Comparison of ENCODE assay signal across 33 mouse cellular contexts in genomic region chr4:56661816-56662215, GRCm38 (mm10).
"Had no signal": no experiment of that assay in that cellular context is flagged by ENCODE, and none has a peak within 500 bp of the region (broad histone marks: within the 10 kb centered on the region; RNA-seq: fewer than 3 reads in every experiment).

No protein-coding gene starts in this region.

- H3K27ac ChIP-seq: heart, embryonic 13.5 days; heart, embryonic 15.5 days; hindbrain, embryonic 10.5 days; hindbrain, embryonic 12.5 days; hindbrain, embryonic 13.5 days; hindbrain, embryonic 14.5 days; hindbrain, embryonic 15.5 days; hindbrain, postnatal 0 days; intestine, embryonic 15.5 days; kidney, embryonic 15.5 days; kidney, postnatal 0 days; layer of hippocampus, adult 2 months; left cerebral cortex, adult 2 months had no signal

- H3K4me1 ChIP-seq: heart, embryonic 13.5 days; heart, embryonic 15.5 days; hindbrain, embryonic 12.5 days; hindbrain, embryonic 13.5 days; hindbrain, embryonic 15.5 days; intestine, embryonic 15.5 days; kidney, embryonic 15.5 days had no signal

- H3K9ac ChIP-seq: heart, embryonic 13.5 days; heart, embryonic 15.5 days; hindbrain, embryonic 12.5 days; hindbrain, embryonic 13.5 days; hindbrain, embryonic 14.5 days; hindbrain, embryonic 15.5 days; intestine, embryonic 15.5 days; kidney, embryonic 15.5 days had no signal

- H3K9me3 ChIP-seq: heart, embryonic 13.5 days; heart, embryonic 15.5 days; hindbrain, embryonic 10.5 days; hindbrain, embryonic 12.5 days; hindbrain, embryonic 13.5 days; hindbrain, embryonic 15.5 days; intestine, embryonic 15.5 days; kidney, embryonic 15.5 days had no signal

- H3K4me2 ChIP-seq: heart, embryonic 13.5 days; heart, embryonic 15.5 days; hindbrain, embryonic 12.5 days; hindbrain, embryonic 13.5 days; hindbrain, embryonic 14.5 days; hindbrain, embryonic 15.5 days; intestine, embryonic 15.5 days; kidney, embryonic 15.5 days had no signal

- H3K4me3 ChIP-seq: heart, embryonic 13.5 days; heart, embryonic 15.5 days; hindbrain, embryonic 10.5 days; hindbrain, embryonic 12.5 days; hindbrain, embryonic 13.5 days; hindbrain, embryonic 15.5 days; intestine, embryonic 15.5 days; kidney, embryonic 15.5 days; layer of hippocampus, adult 2 months; left cerebral cortex, adult 2 months had no signal

- H3K27me3 ChIP-seq: heart, embryonic 13.5 days; heart, embryonic 15.5 days; hindbrain, embryonic 12.5 days; hindbrain, embryonic 13.5 days; hindbrain, embryonic 15.5 days; intestine, embryonic 15.5 days; kidney, embryonic 15.5 days had no signal

- ATAC-seq: hindbrain, embryonic 16.5 days; hindbrain, postnatal 0 days; inflammation-experienced regulatory T-cells, adult 6 months; intestine, embryonic 15.5 days; intestine, embryonic 16.5 days; intestine, postnatal 0 days had no signal

- H3K36me3 ChIP-seq: heart, embryonic 13.5 days; heart, embryonic 15.5 days; hindbrain, embryonic 10.5 days; hindbrain, embryonic 12.5 days; hindbrain, embryonic 13.5 days; hindbrain, embryonic 15.5 days; intestine, embryonic 15.5 days; kidney, embryonic 15.5 days had no signal

- DNase-seq: heart, postnatal 10 days; heart, postnatal 14 days; heart, postnatal 36 days; heart, postnatal 4 days; kidney, adult 11 months; kidney, adult 18-20 months; kidney, adult 2 months; kidney, adult 8-10 months; kidney, adult 9 months; kidney, postnatal 10 days; kidney, postnatal 14 days; kidney, postnatal 25 days; kidney, postnatal 36 days; kidney, postnatal 4 days; layer of hippocampus, adult 9-11 months; layer of hippocampus, postnatal 36 days had no signal
